Mouse (Mus musculus) stomach, embryonic 16.5 days (tissue): ENCODE results near the gene Fut2. TPM values are rescaled to one million over a fixed set of nuclear protein-coding genes. Genes with fewer than 3 reads are reported as not detected.

ENCODE experiments used
- ATAC-seq: fragments of 200-750 bp; cut with Nextera tagmentation; 2 replicates; pipeline ENCODE4 v1.8.0; 2017; ENCODE audit warnings: moderate number of reproducible peaks, moderate TSS enrichment; ENCODE audit not compliant: insufficient read depth, low FRiP score
- H3K27ac ChIP-seq: fragments of 300-500 bp; sonication (generic); 2 replicates; pipeline ENCODE4 v1.5.1; 2014; ENCODE audit warnings: low read length
- H3K27me3 ChIP-seq: fragments of 300-500 bp; sonication (generic); 2 replicates; pipeline ENCODE4 v1.6.1; 2014; ENCODE audit warnings: low read length, control low read depth, mixed read lengths; ENCODE audit not compliant: control insufficient read depth, insufficient read depth
- H3K36me3 ChIP-seq: fragments of 300-500 bp; sonication (generic); 2 replicates; pipeline ENCODE4 v1.6.1; 2014; ENCODE audit warnings: low read length; ENCODE audit not compliant: control insufficient read depth, insufficient read depth
- H3K4me1 ChIP-seq: fragments of 300-500 bp; sonication (generic); 2 replicates; pipeline ENCODE4 v1.6.1; 2014; ENCODE audit warnings: low read length, control low read depth, mixed read lengths; ENCODE audit not compliant: control insufficient read depth, insufficient read depth
- H3K4me2 ChIP-seq: fragments of 300-500 bp; sonication (generic); 2 replicates; pipeline ENCODE4 v1.6.1; 2014; ENCODE audit warnings: low read depth, low read length, mixed read lengths
- H3K4me3 ChIP-seq: fragments of 300-500 bp; sonication (generic); replicated peaks from 2 replicates; pipeline ENCODE4 v1.5.1; 2014; ENCODE audit warnings: mild to moderate bottlenecking, low read length
- H3K9ac ChIP-seq: fragments of 300-500 bp; sonication (generic); 2 replicates; pipeline ENCODE4 v1.6.1; 2014; ENCODE audit warnings: low read length
- H3K9me3 ChIP-seq: fragments of 300-500 bp; sonication (generic); replicated peaks from 2 replicates; pipeline ENCODE4 v1.6.1; 2016; ENCODE audit warnings: low read length, control low read depth; ENCODE audit not compliant: control insufficient read depth
- WGBS: fragments of 180-500 bp; shearing (Covaris S2); extraction: QIAGEN DNeasy Blood & Tissue Kit; methylation state at CpG from one replicate; pipeline ENCODE4 v1.1.7; 2014; 5-methylcytosine and 5-hydroxymethylcytosine counted together
- polyA plus RNA-seq: library from polyadenylated mRNA; unstranded; fragments of >200 nt; fragmentation: Nextera tagmentation; extraction: Ambion mirVana; gene quantifications from 2 replicates; pipeline ENCODE4 v1.2.1, GENCODE M21; 2015

Fut2 gene
- polyA plus RNA-seq, 1 experiment from 2014 or later, result 13.8 TPM

DNA sequence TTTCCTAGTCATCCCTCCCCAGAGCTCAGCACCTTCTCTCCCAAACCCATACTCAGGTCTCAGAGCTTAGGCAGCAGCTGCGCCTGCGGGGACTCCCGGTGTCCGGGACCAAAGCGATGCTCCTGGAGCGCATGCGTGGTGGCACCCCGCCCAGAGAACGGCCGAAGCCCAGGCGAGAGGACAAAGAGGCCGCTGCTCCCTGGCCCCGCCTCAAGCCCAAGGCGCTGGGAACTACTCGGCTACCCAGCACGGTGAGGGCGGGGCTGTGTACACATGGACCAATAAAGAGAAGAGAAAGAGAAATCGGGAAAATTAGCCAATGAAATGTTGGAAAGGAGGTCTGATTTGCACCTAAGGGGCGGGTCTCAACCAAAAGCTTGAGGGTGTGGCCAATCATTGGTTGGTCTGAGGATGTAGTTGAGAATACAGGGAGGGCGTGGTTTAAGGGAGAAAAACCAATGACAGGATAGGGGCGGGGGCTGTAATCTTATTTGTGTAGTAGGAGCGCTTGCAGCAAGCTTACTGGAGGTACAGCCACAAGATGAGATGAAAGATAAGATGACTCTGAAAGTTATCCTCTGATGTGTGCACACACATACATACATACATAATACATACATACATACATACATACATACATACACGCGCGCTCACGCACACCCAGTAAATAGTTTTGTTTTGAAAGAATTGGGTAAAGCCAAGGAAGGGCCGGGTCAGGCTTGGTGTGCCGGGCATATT lies 22.6 kb downstream of the Fut2 start:
- Histone ChIP-seq H3K4me1 (peaks cover 40% of the 10 kb centered on the region), H3K27me3 (no peaks in the 10 kb centered on the region), H3K4me3 (peak overlapping the region; percentile 50), H3K36me3 (no peaks in the 10 kb centered on the region), H3K27ac (peak overlapping the region; percentile 90), H3K9me3 (no peaks in the 10 kb centered on the region), H3K4me2 (peak overlapping the region; percentile 84), H3K9ac (peak overlapping the region; percentile 81)
- ATAC-seq, result peak; percentile 91
- WGBS, result 4% methylated on average over 28 of the region's 28 CpGs

DNA sequence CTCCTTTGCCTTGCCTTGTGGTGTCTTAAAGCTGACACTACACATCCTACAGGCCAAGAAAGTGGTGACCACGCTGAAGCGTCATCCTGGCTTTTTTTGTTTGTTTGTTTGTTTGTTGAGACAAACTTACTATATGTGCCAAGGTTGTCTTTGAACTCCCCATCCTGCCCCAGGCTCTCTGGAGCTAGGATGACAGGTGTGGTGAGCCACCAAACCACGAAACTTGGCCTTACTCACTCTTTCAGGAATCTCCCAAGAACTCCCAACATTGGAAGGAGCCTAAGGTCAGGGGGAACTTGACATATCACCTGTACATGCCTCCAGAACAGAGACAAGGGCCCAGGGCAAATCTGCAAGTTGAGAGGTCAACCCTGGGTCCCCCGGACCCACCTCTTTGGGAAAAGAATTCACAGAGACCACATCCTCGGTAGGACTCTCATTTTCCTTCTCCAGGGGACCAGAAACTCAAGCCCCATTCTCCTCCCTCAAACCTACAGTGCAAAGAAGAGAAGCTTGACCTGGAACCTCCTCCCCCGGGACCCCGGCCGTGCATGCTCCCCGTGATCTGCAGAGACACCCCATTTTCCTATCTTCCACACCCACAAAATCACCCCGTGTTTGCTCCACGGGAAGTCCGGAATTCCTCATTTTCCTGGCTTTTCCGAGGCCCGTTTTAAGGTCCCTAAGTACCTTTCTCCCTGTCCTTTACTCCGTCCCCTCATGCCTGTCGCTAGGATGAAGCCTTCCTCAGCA lies 23.5 kb downstream of the Fut2 start:
- peak overlapping the region; percentile 84 for H3K4me2 ChIP-seq

DNA sequence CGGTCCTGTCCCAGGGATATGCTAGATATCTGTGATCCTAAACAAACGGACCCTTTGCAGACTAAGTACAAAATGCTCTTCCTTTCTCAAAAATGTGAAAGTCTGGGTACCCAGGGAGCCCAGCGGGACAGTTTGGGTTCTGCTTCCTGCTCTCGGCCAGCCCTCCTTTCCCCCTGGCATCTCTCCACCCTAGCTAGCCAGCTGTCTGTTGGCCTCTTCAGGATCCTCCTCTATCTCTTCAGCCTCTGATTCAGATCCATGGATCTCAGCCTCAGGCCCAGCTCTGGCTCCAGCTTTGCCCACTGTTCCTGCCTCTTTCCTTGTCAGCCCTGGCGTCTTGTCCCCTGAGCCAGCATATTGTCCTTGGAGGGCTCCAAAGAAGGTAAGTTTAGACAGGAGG lies 24.1 kb downstream of the Fut2 start:
- no peak for ATAC-seq

More for the DNA sequence above, 23.5 kb downstream of the Fut2 start:
- Histone ChIP-seq H3K4me3 (peak overlapping the region; percentile 50), H3K27ac (peak overlapping the region; percentile 90), H3K27me3 (no peaks in the 10 kb centered on the region), H3K4me1 (peaks cover 47% of the 10 kb centered on the region), H3K9ac (peak overlapping the region; percentile 81), H3K36me3 (no peaks in the 10 kb centered on the region), H3K9me3 (no peaks in the 10 kb centered on the region)
- WGBS, result 31% methylated on average over 16 of the region's 16 CpGs
- no peak for ATAC-seq

DNA sequence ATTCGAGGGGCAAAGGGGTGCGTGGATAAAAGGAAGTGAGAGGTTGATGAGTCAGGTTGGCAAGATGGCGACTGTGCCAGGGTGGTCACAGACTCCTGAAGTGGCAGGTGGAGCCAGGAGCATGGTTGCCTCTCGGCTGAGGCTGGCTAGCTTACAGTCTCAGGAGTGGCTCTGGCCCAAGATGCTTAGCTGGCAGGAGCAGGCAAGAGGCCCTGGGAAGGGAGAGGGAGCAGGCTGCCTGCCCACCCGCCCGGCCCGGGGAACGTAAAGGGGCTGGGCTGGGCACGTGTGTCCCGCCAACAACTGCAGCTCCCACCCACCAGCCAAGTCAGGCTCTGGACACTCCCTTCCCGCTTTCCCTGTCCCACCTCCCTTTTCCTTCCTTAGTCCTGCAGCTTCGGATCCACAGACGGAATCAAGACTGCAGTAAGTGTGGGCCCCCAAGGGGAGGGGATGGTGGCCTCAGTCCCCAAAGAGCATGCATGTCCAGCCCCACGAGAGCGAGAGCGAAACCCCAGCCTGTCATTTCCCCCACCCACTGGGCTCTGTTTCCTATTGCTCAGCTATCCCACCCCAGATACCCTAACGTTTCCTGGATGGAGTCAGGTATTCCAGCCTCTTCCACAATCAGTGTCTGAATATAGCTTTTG lies 24.7 kb downstream of the Fut2 start:
- 0 out of 2 replicates have a peak, but pooled peaks cover 3% of the 10 kb centered on the region for H3K36me3 ChIP-seq
- 40% methylated on average over 17 of the region's 17 CpGs for WGBS

More for the DNA sequence above, 24.1 kb downstream of the Fut2 start:
- 70% methylated on average over 5 of the region's 5 CpGs for WGBS
- Histone ChIP-seq H3K4me3 (peak overlapping the region; percentile 50), H3K27me3 (no peaks in the 10 kb centered on the region), H3K4me2 (peak overlapping the region; percentile 84), H3K27ac (peak overlapping the region; percentile 90; the same call in 1 of the 2 replicates), H3K9ac (peak overlapping the region; percentile 81), H3K36me3 (0 out of 2 replicates have a peak, but pooled peaks cover 2% of the 10 kb centered on the region), H3K9me3 (no peaks in the 10 kb centered on the region), H3K4me1 (peaks cover 49% of the 10 kb centered on the region)

DNA sequence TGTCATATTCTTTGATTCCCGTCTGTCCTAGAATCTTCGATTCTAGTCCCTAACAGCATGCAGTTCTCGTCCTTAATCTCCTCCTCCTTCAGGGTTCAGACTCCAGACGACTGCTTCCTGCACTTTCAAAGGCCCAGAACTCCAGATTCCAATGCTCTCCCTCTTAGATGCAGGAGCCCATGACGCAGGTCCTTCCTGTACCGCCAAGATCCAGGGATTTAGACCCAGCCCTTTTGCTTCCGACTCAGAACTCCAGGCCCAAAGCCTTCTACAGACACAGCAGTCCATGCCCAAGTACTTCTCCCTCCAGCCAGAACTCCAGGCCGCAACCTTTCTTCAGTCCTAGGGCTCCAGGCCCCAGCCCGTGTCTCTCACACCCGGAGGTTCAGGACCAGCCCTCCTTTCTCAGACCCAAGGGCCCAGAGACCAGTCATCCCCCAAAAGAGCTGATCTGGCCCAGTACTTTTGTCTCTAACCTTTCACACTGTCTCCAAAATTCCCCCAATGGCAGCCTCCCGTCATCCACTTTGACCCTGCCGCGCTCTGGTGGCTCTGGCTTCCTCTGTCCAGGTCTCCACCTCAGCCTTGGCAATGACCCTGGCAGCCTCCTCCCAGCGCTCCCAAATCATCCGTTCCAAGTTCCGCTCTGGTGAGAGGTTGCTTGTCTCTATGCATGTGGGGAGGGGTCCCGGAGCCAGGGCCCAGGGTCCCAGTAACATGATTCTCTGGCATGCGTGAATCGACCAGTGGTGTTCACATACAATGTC lies 25.8 kb downstream of the Fut2 start:
- Histone ChIP-seq H3K36me3 (0 out of 2 replicates have a peak, but pooled peaks cover 3% of the 10 kb centered on the region), H3K27me3 (no peaks in the 10 kb centered on the region), H3K4me1 (peaks cover 49% of the 10 kb centered on the region), H3K4me3 (no peak overlapping the region), H3K9me3 (no peaks in the 10 kb centered on the region), H3K27ac (peak overlapping the region; percentile 38; the same call in 1 of the 2 replicates), H3K9ac (no peak overlapping the region), H3K4me2 (no peak overlapping the region)
- ATAC-seq, result no peak
- WGBS, result 83% methylated on average over 19 of the region's 19 CpGs

More for the DNA sequence above, 24.7 kb downstream of the Fut2 start:
- Histone ChIP-seq H3K9ac (peak overlapping the region; percentile 81), H3K4me3 (peak overlapping the region; percentile 50), H3K27me3 (no peaks in the 10 kb centered on the region), H3K4me2 (peak overlapping the region; percentile 84), H3K27ac (peak overlapping the region; percentile 90; the same call in 1 of the 2 replicates), H3K9me3 (no peaks in the 10 kb centered on the region), H3K4me1 (peaks cover 49% of the 10 kb centered on the region)
- peak; percentile 22 for ATAC-seq

DNA sequence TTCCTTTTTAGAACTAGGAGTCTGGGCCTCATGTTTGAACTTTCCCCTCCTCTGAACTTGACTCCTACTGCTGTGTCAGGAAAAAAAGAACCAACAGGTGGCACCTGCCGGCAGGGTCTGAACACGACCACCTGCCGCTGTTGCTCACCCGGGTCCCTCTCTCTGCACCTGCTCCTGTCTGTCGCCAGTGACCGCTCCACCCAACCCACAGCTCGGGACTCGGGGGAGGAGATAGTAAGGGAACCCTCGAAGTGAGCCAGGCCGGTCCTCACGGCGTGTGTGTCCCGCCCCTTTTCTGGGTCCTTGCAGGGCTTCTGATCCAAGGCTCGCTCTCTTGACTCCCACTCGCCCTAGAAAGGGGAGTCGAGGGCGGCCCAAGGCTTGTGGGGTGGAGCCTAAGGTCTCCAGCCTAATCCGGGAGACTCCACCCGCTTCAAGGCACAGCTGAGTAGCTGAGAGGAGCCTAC lies 26.6 kb downstream of the Fut2 start, which contains the start of gene Mamstr:
Gene Mamstr, plus strand, starts transcription at position 417 of the 467 bp plus-strand sequence.
- H3K9me3 ChIP-seq, result no peaks in the 10 kb centered on the region
- H3K4me2 ChIP-seq, result no peak within 1 kb of the TSS
- no peak within 1 kb of the TSS for H3K9ac ChIP-seq
- H3K36me3 ChIP-seq, result 0 out of 2 replicates have a peak, but pooled peaks cover 3% of the 10 kb centered on the region
- no peak within 1 kb of the TSS for H3K4me3 ChIP-seq
- peak within 1 kb of the TSS; percentile 38; the same call in 1 of the 2 replicates for H3K27ac ChIP-seq
- 28% methylated on average over 19 of the region's 19 CpGs for WGBS
- H3K4me1 ChIP-seq, result peaks cover 49% of the 10 kb centered on the region
- ATAC-seq, result no peak
- no peaks in the 10 kb centered on the region for H3K27me3 ChIP-seq

DNA sequence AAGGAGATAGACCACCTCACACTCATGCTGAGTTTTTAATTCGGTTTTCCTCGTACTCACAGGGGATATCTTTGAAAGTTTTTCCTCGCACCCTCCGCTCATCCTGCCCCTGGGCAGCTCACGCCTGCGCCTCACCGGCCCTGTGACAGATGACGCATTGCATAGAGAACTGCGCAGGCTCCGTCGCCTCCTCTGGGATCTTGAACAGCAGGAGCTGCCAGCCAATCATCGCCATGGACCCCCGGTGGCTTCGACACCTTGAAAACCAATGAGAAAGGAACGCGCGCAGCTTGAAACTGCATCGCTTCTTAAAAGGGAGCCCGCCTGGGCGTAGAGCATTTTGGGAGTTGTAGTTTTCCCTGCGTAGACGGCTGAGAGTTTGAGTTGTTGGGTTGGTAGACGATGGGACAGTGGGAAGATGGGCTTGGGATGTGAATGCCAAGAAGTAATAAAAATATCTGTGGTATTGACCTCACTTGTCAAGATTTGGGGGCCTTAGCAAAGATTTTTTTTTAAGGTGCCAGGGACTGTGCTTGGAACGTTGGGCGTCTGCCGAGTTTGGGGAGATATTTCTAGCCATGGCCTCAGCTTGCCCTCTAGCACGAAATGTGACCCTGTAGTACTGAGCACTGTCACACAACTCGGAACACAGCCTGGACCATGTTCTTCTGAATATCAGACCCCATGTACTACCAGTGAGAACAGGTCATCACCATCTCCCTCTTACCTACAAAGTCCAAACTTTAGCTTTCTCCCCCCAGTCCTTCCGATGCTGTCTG lies 27.4 kb downstream of the Fut2 start:
- Histone ChIP-seq H3K9ac (peak overlapping the region; percentile 60), H3K4me2 (peak overlapping the region; percentile 56), H3K27me3 (no peaks in the 10 kb centered on the region), H3K4me3 (peak overlapping the region; percentile 35), H3K27ac (no peak overlapping the region), H3K9me3 (no peaks in the 10 kb centered on the region), H3K36me3 (0 out of 2 replicates have a peak, but pooled peaks cover 3% of the 10 kb centered on the region), H3K4me1 (peaks cover 46% of the 10 kb centered on the region)
- WGBS, result 21% methylated on average over 29 of the region's 29 CpGs
- ATAC-seq, result peak; percentile 87
